Mouse (Mus musculus): ENCODE measurements around the gene Mesp1.

DNA sequence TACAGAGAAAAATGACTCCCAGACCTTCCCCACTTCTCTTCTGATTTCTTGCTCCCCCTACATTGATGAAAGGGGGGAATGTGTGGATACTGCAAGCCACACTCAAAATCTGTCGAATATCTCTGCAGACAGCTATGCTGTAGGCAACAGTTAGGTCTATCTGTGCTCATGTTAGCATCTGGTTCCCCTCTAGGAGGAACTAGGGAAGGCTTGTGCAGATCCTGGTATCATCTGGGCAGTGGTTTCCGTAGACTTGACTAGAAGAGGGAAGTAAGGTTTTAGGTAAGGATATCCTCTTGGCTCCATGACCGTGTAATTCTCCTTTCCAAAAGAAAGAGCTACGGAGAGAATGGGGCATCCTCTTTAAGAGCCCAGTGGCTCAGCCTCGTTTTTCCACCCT, 49.0 kb downstream of the Mesp1 start:
- TF ChIP-seq MAX (IDR thresholded peaks at IDR 0.05): no peak
- no peak for TF ChIP-seq CTCF (IDR thresholded peaks at IDR 0.05; ENCODE audit: control insufficient read depth, insufficient read depth, insufficient read length)
- TF ChIP-seq MYOG (IDR thresholded peaks at IDR 0.05; ENCODE audit: control insufficient read depth, extremely low read depth, insufficient read length): no peak

All from C2C12 (cell line).